Mouse (Mus musculus): ENCODE data around the gene Git2. TPM values are rescaled to one million over a fixed set of nuclear protein-coding genes. Genes with fewer than 3 reads are reported as not detected.

Gene Git2
- polyA plus RNA-seq, 1 experiment from 2014 or later, result 41.2 TPM

GRCm38 (mm10) chr5:114746886-114747285 is 28.4 kb downstream of the Git2 start:
- Histone ChIP-seq H3K4me3 (ENCODE audit: low read depth, low read length) (no peak overlapping the region), H3K36me3 (ENCODE audit: control insufficient read depth, insufficient read depth, low read length) (peaks cover 61% of the 10 kb centered on the region)
- WGBS, result 87% methylated on average over 4 of the region's 4 CpGs

GRCm38 (mm10) chr5:114745581-114745980 is 29.7 kb downstream of the Git2 start:
- H3K4me1 ChIP-seq (ENCODE audit: control insufficient read depth, insufficient read depth, low read length), result no peaks in the 10 kb centered on the region
- no peak overlapping the region for H3K27ac ChIP-seq (ENCODE audit: low read length)
- no peaks in the 10 kb centered on the region for H3K27me3 ChIP-seq (ENCODE audit: control insufficient read depth, insufficient read depth, low read length)
- 89% methylated on average over 5 of the region's 5 CpGs for WGBS
- H3K36me3 ChIP-seq (ENCODE audit: control insufficient read depth, insufficient read depth, low read length), result peaks cover 65% of the 10 kb centered on the region
- no peak overlapping the region for H3K4me2 ChIP-seq (replicated peaks; ENCODE audit: low read depth, low read length)
- no peak overlapping the region for H3K4me3 ChIP-seq (ENCODE audit: low read depth, low read length)
- ATAC-seq (ENCODE audit: insufficient number of reproducible peaks, insufficient read depth, low FRiP score, low read depth), result no peak
- H3K9me3 ChIP-seq (ENCODE audit: control insufficient read depth, low read depth, low read length), result no peaks in the 10 kb centered on the region
- no peak overlapping the region for H3K9ac ChIP-seq (replicated peaks; ENCODE audit: low read depth, low read length)

More at GRCm38 (mm10) chr5:114746886-114747285, 28.4 kb downstream of the Git2 start:
- Histone ChIP-seq H3K27me3 (ENCODE audit: control insufficient read depth, insufficient read depth, low read length) (no peaks in the 10 kb centered on the region), H3K4me2 (replicated peaks; ENCODE audit: low read depth, low read length) (no peak overlapping the region), H3K9ac (replicated peaks; ENCODE audit: low read depth, low read length) (no peak overlapping the region), H3K9me3 (ENCODE audit: control insufficient read depth, low read depth, low read length) (no peaks in the 10 kb centered on the region), H3K4me1 (ENCODE audit: control insufficient read depth, insufficient read depth, low read length) (no peaks in the 10 kb centered on the region), H3K27ac (ENCODE audit: low read length) (no peak overlapping the region)
- no peak for ATAC-seq (ENCODE audit: insufficient number of reproducible peaks, insufficient read depth, low FRiP score, low read depth)

DNA sequence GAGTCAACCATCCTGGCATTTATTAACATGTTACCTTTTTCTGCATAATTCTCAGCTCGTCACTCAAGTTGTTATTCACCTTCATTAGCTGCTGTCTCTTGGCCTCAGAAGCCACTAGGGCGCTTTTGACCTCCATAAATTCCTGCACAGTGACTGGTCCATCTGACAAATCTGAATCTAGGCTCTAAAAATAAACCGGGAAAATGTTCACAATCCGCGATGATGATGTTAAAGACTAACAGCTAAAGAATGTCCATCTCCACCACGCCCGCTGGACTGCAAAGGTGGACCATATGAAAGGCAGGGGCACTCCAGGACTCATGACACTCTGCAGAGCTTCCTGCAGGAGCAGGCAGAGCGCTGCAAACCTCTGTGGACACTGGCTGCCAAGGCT is 31.6 kb downstream of the Git2 start:
- ATAC-seq (ENCODE audit: insufficient number of reproducible peaks, insufficient read depth, low FRiP score, low read depth), result no peak
- 90% methylated on average over 8 of the region's 8 CpGs for WGBS
- H3K36me3 ChIP-seq (ENCODE audit: control insufficient read depth, insufficient read depth, low read length), result peaks cover 68% of the 10 kb centered on the region

DNA sequence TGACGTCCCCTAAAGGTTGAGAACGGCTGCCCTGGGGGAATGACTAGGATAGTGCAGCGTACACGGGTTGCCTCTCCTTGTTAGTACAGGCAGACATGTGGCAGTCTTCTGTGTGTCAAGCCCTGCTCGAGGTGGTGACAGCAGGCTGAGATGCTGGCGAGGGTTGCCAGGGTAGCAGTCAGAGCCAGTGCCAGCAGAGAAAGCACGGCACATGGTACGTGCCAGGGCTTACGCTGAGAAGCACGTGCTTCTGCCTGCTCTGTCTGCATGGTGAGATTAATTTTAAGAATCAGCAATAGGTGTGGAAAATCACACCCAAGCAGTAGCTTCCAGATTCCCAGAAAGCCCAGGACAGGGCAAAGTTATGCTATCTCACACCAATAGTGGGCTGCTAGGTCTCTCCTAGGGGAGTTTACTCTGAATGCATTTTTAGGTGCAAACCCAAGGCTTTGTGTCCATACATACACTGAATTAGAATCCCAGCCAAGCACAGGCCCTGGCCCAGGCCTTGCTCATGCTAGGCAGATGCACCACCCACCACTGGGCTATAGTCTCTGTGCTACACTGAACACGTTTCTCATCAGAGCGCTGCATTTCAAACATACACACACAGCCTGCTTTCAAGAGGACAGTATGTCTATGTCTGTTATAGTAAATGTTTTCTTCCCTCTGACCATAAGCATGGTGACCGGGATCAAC is 32.2 kb downstream of the Git2 start:
- no peaks in the 10 kb centered on the region for H3K27me3 ChIP-seq (ENCODE audit: control insufficient read depth, insufficient read depth, low read length)
- H3K27ac ChIP-seq (ENCODE audit: low read length), result no peak overlapping the region
- no peak overlapping the region for H3K4me3 ChIP-seq (ENCODE audit: low read depth, low read length)
- no peaks in the 10 kb centered on the region for H3K4me1 ChIP-seq (ENCODE audit: control insufficient read depth, insufficient read depth, low read length)
- no peak overlapping the region for H3K9ac ChIP-seq (replicated peaks; ENCODE audit: low read depth, low read length)
- no peak for ATAC-seq (ENCODE audit: insufficient number of reproducible peaks, insufficient read depth, low FRiP score, low read depth)
- no peaks in the 10 kb centered on the region for H3K9me3 ChIP-seq (ENCODE audit: control insufficient read depth, low read depth, low read length)
- WGBS, result 92% methylated on average over 13 of the region's 13 CpGs
- H3K4me2 ChIP-seq (replicated peaks; ENCODE audit: low read depth, low read length), result no peak overlapping the region
- peaks cover 68% of the 10 kb centered on the region for H3K36me3 ChIP-seq (ENCODE audit: control insufficient read depth, insufficient read depth, low read length)

More for the DNA sequence above, 31.6 kb downstream of the Git2 start:
- no peaks in the 10 kb centered on the region for H3K9me3 ChIP-seq (ENCODE audit: control insufficient read depth, low read depth, low read length)
- H3K4me1 ChIP-seq (ENCODE audit: control insufficient read depth, insufficient read depth, low read length), result no peaks in the 10 kb centered on the region
- H3K27me3 ChIP-seq (ENCODE audit: control insufficient read depth, insufficient read depth, low read length), result no peaks in the 10 kb centered on the region
- H3K4me3 ChIP-seq (ENCODE audit: low read depth, low read length), result no peak overlapping the region
- H3K27ac ChIP-seq (ENCODE audit: low read length), result no peak overlapping the region
- no peak overlapping the region for H3K9ac ChIP-seq (replicated peaks; ENCODE audit: low read depth, low read length)
- no peak overlapping the region for H3K4me2 ChIP-seq (replicated peaks; ENCODE audit: low read depth, low read length)

- H3K4me2 ChIP-seq (replicated peaks; ENCODE audit: low read depth, low read length), result no peak overlapping the region
- no peak overlapping the region for H3K9ac ChIP-seq (replicated peaks; ENCODE audit: low read depth, low read length)
- H3K4me3 ChIP-seq (ENCODE audit: low read depth, low read length), result no peak overlapping the region
- no peaks in the 10 kb centered on the region for H3K9me3 ChIP-seq (ENCODE audit: control insufficient read depth, low read depth, low read length)
- no peaks in the 10 kb centered on the region for H3K4me1 ChIP-seq (ENCODE audit: control insufficient read depth, insufficient read depth, low read length)
- no peak for ATAC-seq (ENCODE audit: insufficient number of reproducible peaks, insufficient read depth, low FRiP score, low read depth)
- H3K27me3 ChIP-seq (ENCODE audit: control insufficient read depth, insufficient read depth, low read length), result no peaks in the 10 kb centered on the region
- H3K27ac ChIP-seq (ENCODE audit: low read length), result no peak overlapping the region
- peaks cover 62% of the 10 kb centered on the region for H3K36me3 ChIP-seq (ENCODE audit: control insufficient read depth, insufficient read depth, low read length)
- WGBS, result 91% methylated on average over 10 of the region's 10 CpGs
Observed at GRCm38 (mm10) chr5:114742572-114742971, 32.7 kb downstream of the Git2 start.

DNA sequence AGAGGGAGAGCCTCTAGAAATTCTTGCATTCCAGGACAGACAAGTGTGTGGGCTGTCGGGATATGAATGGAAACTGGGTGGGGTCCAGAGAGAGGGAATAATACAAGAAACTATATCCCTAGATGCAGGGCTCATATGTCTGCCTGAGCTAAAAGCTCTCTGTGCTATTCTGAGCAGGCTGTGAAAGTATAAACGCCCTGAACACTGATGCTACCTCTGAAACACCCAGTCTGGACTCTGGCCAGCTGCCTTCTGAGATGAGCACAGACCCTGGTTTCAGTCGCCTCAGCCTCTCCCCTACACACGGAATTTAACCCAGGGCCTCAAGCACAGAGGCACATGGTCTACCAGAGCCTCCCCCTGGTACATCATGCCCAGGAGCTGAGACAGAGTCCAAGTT is 34.7 kb downstream of the Git2 start:
- Histone ChIP-seq H3K27ac (ENCODE audit: low read length) (no peak overlapping the region), H3K4me1 (ENCODE audit: control insufficient read depth, insufficient read depth, low read length) (no peaks in the 10 kb centered on the region), H3K9me3 (ENCODE audit: control insufficient read depth, low read depth, low read length) (no peaks in the 10 kb centered on the region), H3K36me3 (ENCODE audit: control insufficient read depth, insufficient read depth, low read length) (peaks cover 70% of the 10 kb centered on the region), H3K27me3 (ENCODE audit: control insufficient read depth, insufficient read depth, low read length) (no peaks in the 10 kb centered on the region), H3K4me3 (ENCODE audit: low read depth, low read length) (no peak overlapping the region), H3K9ac (replicated peaks; ENCODE audit: low read depth, low read length) (no peak overlapping the region), H3K4me2 (replicated peaks; ENCODE audit: low read depth, low read length) (no peak overlapping the region)
- 56% methylated on average over 4 of the region's 4 CpGs for WGBS
- ATAC-seq (ENCODE audit: insufficient number of reproducible peaks, insufficient read depth, low FRiP score, low read depth), result no peak

GRCm38 (mm10) chr5:114738707-114739241 is 36.5 kb downstream of the Git2 start:
- H3K4me2 ChIP-seq (replicated peaks; ENCODE audit: low read depth, low read length), result no peak overlapping the region
- 77% methylated on average over 12 of the region's 12 CpGs for WGBS
- H3K9me3 ChIP-seq (ENCODE audit: control insufficient read depth, low read depth, low read length), result no peaks in the 10 kb centered on the region
- H3K9ac ChIP-seq (replicated peaks; ENCODE audit: low read depth, low read length), result no peak overlapping the region
- no peaks in the 10 kb centered on the region for H3K27me3 ChIP-seq (ENCODE audit: control insufficient read depth, insufficient read depth, low read length)
- no peaks in the 10 kb centered on the region for H3K4me1 ChIP-seq (ENCODE audit: control insufficient read depth, insufficient read depth, low read length)
- no peak overlapping the region for H3K4me3 ChIP-seq (ENCODE audit: low read depth, low read length)
- no peak for ATAC-seq (ENCODE audit: insufficient number of reproducible peaks, insufficient read depth, low FRiP score, low read depth)
- no peak overlapping the region for H3K27ac ChIP-seq (ENCODE audit: low read length)
- peaks cover 71% of the 10 kb centered on the region for H3K36me3 ChIP-seq (ENCODE audit: control insufficient read depth, insufficient read depth, low read length)

DNA sequence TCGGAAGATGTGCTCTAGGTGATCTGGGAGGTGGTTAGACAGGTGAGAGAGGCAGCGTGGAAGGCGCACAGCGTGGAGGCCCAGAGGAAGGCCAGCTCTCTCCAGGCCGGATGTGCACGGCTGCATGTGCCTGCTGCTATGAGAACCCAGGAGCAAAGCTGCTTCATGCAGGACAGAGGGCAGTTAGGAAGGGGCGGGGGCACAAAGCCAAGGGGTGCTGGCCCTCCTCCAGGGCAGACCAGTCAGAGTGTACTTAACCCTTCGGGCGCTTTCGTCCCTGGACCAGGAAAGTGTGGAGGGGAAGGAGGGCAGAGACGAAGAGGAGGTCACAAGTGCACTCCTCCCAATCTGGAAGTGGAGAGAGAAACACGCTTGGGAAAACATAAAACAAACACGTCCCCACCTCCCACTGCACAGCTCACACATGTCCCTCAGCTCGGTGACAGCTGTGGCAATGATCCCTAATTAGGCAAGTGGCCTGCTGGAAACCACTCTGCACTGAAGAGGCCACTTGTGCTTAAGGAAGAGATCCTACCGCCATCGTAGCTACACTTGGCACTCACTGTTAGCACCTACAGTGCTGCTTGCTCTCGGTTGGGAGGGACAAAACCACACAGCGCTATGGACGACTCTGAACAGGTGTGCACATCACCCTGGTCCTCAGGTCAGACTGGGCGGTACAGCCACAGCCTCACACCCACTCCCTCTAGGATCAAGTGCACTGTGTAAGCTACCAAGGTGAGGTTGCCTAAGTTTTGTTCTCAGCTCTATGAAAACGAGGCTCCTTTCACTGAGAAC is 38.0 kb downstream of the Git2 start:
- Histone ChIP-seq H3K4me2 (replicated peaks; ENCODE audit: low read depth, low read length) (no peak overlapping the region), H3K4me3 (ENCODE audit: low read depth, low read length) (no peak overlapping the region), H3K36me3 (ENCODE audit: control insufficient read depth, insufficient read depth, low read length) (peaks cover 71% of the 10 kb centered on the region), H3K9ac (replicated peaks; ENCODE audit: low read depth, low read length) (no peak overlapping the region), H3K9me3 (ENCODE audit: control insufficient read depth, low read depth, low read length) (no peaks in the 10 kb centered on the region), H3K4me1 (ENCODE audit: control insufficient read depth, insufficient read depth, low read length) (no peaks in the 10 kb centered on the region), H3K27me3 (ENCODE audit: control insufficient read depth, insufficient read depth, low read length) (no peaks in the 10 kb centered on the region), H3K27ac (ENCODE audit: low read length) (no peak overlapping the region)
- WGBS, result 81% methylated on average over 21 of the region's 21 CpGs
- no peak for ATAC-seq (ENCODE audit: insufficient number of reproducible peaks, insufficient read depth, low FRiP score, low read depth)
